Mouse (Mus musculus) midbrain, embryonic 16.5 days (tissue): ENCODE measurements around the gene Cmtm7. TPM values are rescaled to one million over a fixed set of nuclear protein-coding genes. Genes with fewer than 3 reads are reported as not detected.

Experiments used
- ATAC-seq: fragments of 200-750 bp; cut with Nextera tagmentation; 2 replicates; pipeline ENCODE4 v1.8.0; 2017; ENCODE audit warnings: moderate TSS enrichment
- H3K27ac ChIP-seq: fragments of 300-500 bp; sonication (generic); 2 replicates; pipeline ENCODE4 v1.5.1; 2014; ENCODE audit warnings: mild to moderate bottlenecking, low read length, mixed read lengths
- H3K27me3 ChIP-seq: fragments of 300-500 bp; sonication (generic); 2 replicates; pipeline ENCODE4 v1.6.1; 2014; ENCODE audit warnings: low read depth, low read length, mixed read lengths; ENCODE audit not compliant: control insufficient read depth, insufficient read depth
- H3K36me3 ChIP-seq: fragments of 300-500 bp; sonication (generic); 2 replicates; pipeline ENCODE4 v1.6.1; 2014; ENCODE audit warnings: mild to moderate bottlenecking, low read length, moderate library complexity, mixed read lengths; ENCODE audit not compliant: control insufficient read depth, insufficient read depth
- H3K4me1 ChIP-seq: fragments of 300-500 bp; sonication (generic); 2 replicates; pipeline ENCODE4 v1.6.1; 2014; ENCODE audit warnings: mild to moderate bottlenecking, low read length, mixed read lengths; ENCODE audit not compliant: control insufficient read depth, insufficient read depth
- H3K4me2 ChIP-seq: fragments of 300-500 bp; sonication (generic); 2 replicates; pipeline ENCODE4 v1.6.1; 2014; ENCODE audit warnings: mild to moderate bottlenecking, low read length, mixed read lengths
- H3K4me3 ChIP-seq: fragments of 300-500 bp; sonication (generic); 2 replicates; pipeline ENCODE4 v1.5.1; 2014; ENCODE audit warnings: low read depth, mild to moderate bottlenecking, low read length, moderate library complexity, mixed read lengths
- H3K9ac ChIP-seq: fragments of 300-500 bp; sonication (generic); 2 replicates; pipeline ENCODE4 v1.6.1; 2014; ENCODE audit warnings: low read depth, low read length, mixed read lengths
- H3K9me3 ChIP-seq: fragments of 300-500 bp; sonication (generic); replicated peaks from 2 replicates; pipeline ENCODE4 v1.6.1; 2014; ENCODE audit warnings: mild to moderate bottlenecking, low read length, mixed read lengths; ENCODE audit not compliant: control insufficient read depth, poor library complexity, severe bottlenecking
- WGBS: fragments of 180-500 bp; shearing (Covaris S2); extraction: QIAGEN DNeasy Blood & Tissue Kit; methylation state at CpG from one replicate; pipeline ENCODE4 v1.1.7; 2014; 5-methylcytosine and 5-hydroxymethylcytosine counted together
- polyA plus RNA-seq: library from polyadenylated mRNA; unstranded; fragments of >200 nt; fragmentation: Nextera tagmentation; extraction: Ambion mirVana; gene quantifications from 2 replicates; pipeline ENCODE4 v1.2.1, GENCODE M21; 2015

Cmtm7 gene
- 7.2 and 10.4 TPM in 2 replicates for polyA plus RNA-seq

- 1% methylated on average over 46 of the region's 54 CpGs for WGBS
- H3K27ac ChIP-seq, result no peak within 1 kb of the TSS; the same call in 1 of the 2 replicates
- peak; percentile 46 for ATAC-seq
- H3K4me2 ChIP-seq, result peak within 1 kb of the TSS; percentile 92
- H3K4me3 ChIP-seq, result peak within 1 kb of the TSS; percentile 43
- no peaks in the 10 kb centered on the region for H3K9me3 ChIP-seq
- H3K4me1 ChIP-seq, result peaks cover 14% of the 10 kb centered on the region
- peak within 1 kb of the TSS; percentile 63 for H3K9ac ChIP-seq
- H3K27me3 ChIP-seq, result no peaks in the 10 kb centered on the region
- no peaks in the 10 kb centered on the region for H3K36me3 ChIP-seq
These were observed at the start of gene Cmtm7 for GRCm38 (mm10) chr9:114781526-114782212. Cmtm7 (minus strand) TSS chr9:114781856.

- WGBS, result 41% methylated on average over 7 of the region's 7 CpGs
These were observed 48.7 kb upstream of the Cmtm7 start for GRCm38 (mm10) chr9:114830351-114830750.

GRCm38 (mm10) chr9:114829669-114830068, 48.0 kb upstream of the Cmtm7 start:
- ATAC-seq, result no peak
- WGBS, result 90% methylated on average over 8 of the region's 8 CpGs
- no peaks in the 10 kb centered on the region for H3K9me3 ChIP-seq
- H3K27ac ChIP-seq, result no peak overlapping the region
- H3K4me2 ChIP-seq, result no peak overlapping the region
- no peaks in the 10 kb centered on the region; the same call in 1 of the 2 replicates for H3K4me1 ChIP-seq
- no peak overlapping the region for H3K9ac ChIP-seq
- H3K36me3 ChIP-seq, result no peaks in the 10 kb centered on the region
- H3K27me3 ChIP-seq, result no peaks in the 10 kb centered on the region
- H3K4me3 ChIP-seq, result no peak overlapping the region

More at GRCm38 (mm10) chr9:114830351-114830750, 48.7 kb upstream of the Cmtm7 start:
- Histone ChIP-seq H3K4me2 (no peak overlapping the region), H3K4me3 (no peak overlapping the region), H3K4me1 (no peaks in the 10 kb centered on the region; the same call in 1 of the 2 replicates), H3K27ac (no peak overlapping the region), H3K9me3 (no peaks in the 10 kb centered on the region), H3K36me3 (no peaks in the 10 kb centered on the region), H3K9ac (no peak overlapping the region), H3K27me3 (no peaks in the 10 kb centered on the region)
- ATAC-seq, result no peak

GRCm38 (mm10) chr9:114828377-114828776, 46.7 kb upstream of the Cmtm7 start:
- Histone ChIP-seq H3K9ac (no peak overlapping the region), H3K9me3 (no peaks in the 10 kb centered on the region), H3K4me1 (no peaks in the 10 kb centered on the region; the same call in 1 of the 2 replicates), H3K27ac (no peak overlapping the region), H3K4me2 (no peak overlapping the region), H3K4me3 (no peak overlapping the region), H3K36me3 (no peaks in the 10 kb centered on the region), H3K27me3 (no peaks in the 10 kb centered on the region)
- 98% methylated on average over 6 of the region's 6 CpGs for WGBS
- no peak for ATAC-seq

- no peaks in the 10 kb centered on the region for H3K27me3 ChIP-seq
- 76% methylated on average over 1 of the region's 1 CpGs for WGBS
These were observed 45.7 kb upstream of the Cmtm7 start for GRCm38 (mm10) chr9:114827242-114827852.

GRCm38 (mm10) chr9:114824166-114824565, 42.5 kb upstream of the Cmtm7 start:
- Histone ChIP-seq H3K27ac (no peak overlapping the region), H3K4me1 (no peaks in the 10 kb centered on the region), H3K27me3 (no peaks in the 10 kb centered on the region), H3K4me2 (no peak overlapping the region), H3K36me3 (no peaks in the 10 kb centered on the region), H3K9me3 (no peaks in the 10 kb centered on the region), H3K9ac (no peak overlapping the region), H3K4me3 (no peak overlapping the region)
- WGBS, result 95% methylated on average over 7 of the region's 7 CpGs
- ATAC-seq, result no peak

More at GRCm38 (mm10) chr9:114827242-114827852, 45.7 kb upstream of the Cmtm7 start:
- Histone ChIP-seq H3K36me3 (no peaks in the 10 kb centered on the region), H3K9me3 (no peaks in the 10 kb centered on the region), H3K27ac (no peak overlapping the region), H3K4me1 (no peaks in the 10 kb centered on the region; the same call in 1 of the 2 replicates), H3K9ac (no peak overlapping the region), H3K4me2 (no peak overlapping the region), H3K4me3 (no peak overlapping the region)
- no peak for ATAC-seq

- WGBS, result 84% methylated on average over 15 of the region's 15 CpGs
- no peak overlapping the region for H3K9ac ChIP-seq
- no peaks in the 10 kb centered on the region for H3K36me3 ChIP-seq
- no peaks in the 10 kb centered on the region for H3K4me1 ChIP-seq
- no peaks in the 10 kb centered on the region for H3K27me3 ChIP-seq
- no peak overlapping the region for H3K4me2 ChIP-seq
- H3K9me3 ChIP-seq, result no peaks in the 10 kb centered on the region
- ATAC-seq, result no peak
- H3K4me3 ChIP-seq, result no peak overlapping the region
- no peak overlapping the region for H3K27ac ChIP-seq
These were observed 40.1 kb upstream of the Cmtm7 start for GRCm38 (mm10) chr9:114821548-114822289.

GRCm38 (mm10) chr9:114818918-114819317, 37.3 kb upstream of the Cmtm7 start:
- no peak overlapping the region for H3K4me2 ChIP-seq
- 87% methylated on average over 3 of the region's 3 CpGs for WGBS

More at GRCm38 (mm10) chr9:114818918-114819317, 37.3 kb upstream of the Cmtm7 start:
- Histone ChIP-seq H3K27ac (no peak overlapping the region), H3K27me3 (no peaks in the 10 kb centered on the region), H3K9ac (no peak overlapping the region), H3K4me3 (no peak overlapping the region), H3K9me3 (no peaks in the 10 kb centered on the region), H3K4me1 (no peaks in the 10 kb centered on the region), H3K36me3 (no peaks in the 10 kb centered on the region)
- no peak for ATAC-seq
